In genomic region chr10:111996549-111996904, GRCm38 (mm10) we compare ENCODE assay signal across 11 mouse cellular contexts. TPM values are rescaled to one million over a fixed set of nuclear protein-coding genes. Genes with fewer than 3 reads are reported as not detected.
DNase-seq lines count a peak whose midpoint lies in the region; ATAC-seq lines count a peak whose summit lies in the region.
"Had no signal": no experiment of that assay in that cellular context is flagged by ENCODE, and none has a peak within 500 bp of the region (broad histone marks: within the 10 kb centered on the region; RNA-seq: fewer than 3 reads in every experiment).

No protein-coding gene starts in this region.

- no peaks in the 10 kb centered on the region for H3K9me3 ChIP-seq in intestine, embryonic 16.5 days (ENCODE audit: control insufficient read depth, low read length)
- H3K9me3 ChIP-seq in midbrain, embryonic 10.5 days (replicated peaks) = no peaks in the 10 kb centered on the region
- H3K9me3 ChIP-seq: embryonic facial prominence, embryonic 15.5 days; hindbrain, embryonic 12.5 days; midbrain, embryonic 13.5 days had no signal

- peak; percentile 95 for DNase-seq in 416B (ENCODE audit: low read depth)
- no peak for DNase-seq in adrenal gland, adult 8-10 months
- DNase-seq in midbrain, embryonic 10.5 days (ENCODE audit: low spot score) = no peak
- DNase-seq in ovary, postnatal 10 days (ENCODE audit: low spot score) = no peak
- DNase-seq: gastrocnemius, postnatal 14 days had no signal

- peak; percentile 45 for ATAC-seq in CD4-positive, CD25-positive, alpha-beta regulatory T cell, adult 4 months
- ATAC-seq in intestine, embryonic 16.5 days = peak; percentile 56
- ATAC-seq in monocyte, adult 5-6 weeks (replicated peaks; ENCODE audit: insufficient number of reproducible peaks, low FRiP score, low TSS enrichment, poor library complexity, severe bottlenecking) = peak; percentile 51; the same call in 1 of the 2 replicates
- ATAC-seq: midbrain, embryonic 13.5 days had no signal

- H3K4me2 ChIP-seq in intestine, embryonic 16.5 days (ENCODE audit: low read depth, low read length) = no peak overlapping the region
- H3K4me2 ChIP-seq: embryonic facial prominence, embryonic 15.5 days; hindbrain, embryonic 12.5 days; midbrain, embryonic 13.5 days had no signal

- no peak overlapping the region for H3K9ac ChIP-seq in intestine, embryonic 16.5 days (ENCODE audit: low read depth, low read length)
- H3K9ac ChIP-seq: embryonic facial prominence, embryonic 15.5 days; hindbrain, embryonic 12.5 days; midbrain, embryonic 13.5 days had no signal

- peak overlapping the region; percentile 4; the same call in 1 of the 2 replicates for H3K4me3 ChIP-seq in intestine, embryonic 16.5 days (ENCODE audit: low read length)
- H3K4me3 ChIP-seq in midbrain, embryonic 10.5 days = no peak overlapping the region
- H3K4me3 ChIP-seq: embryonic facial prominence, embryonic 15.5 days; hindbrain, embryonic 12.5 days; midbrain, embryonic 13.5 days had no signal

- H3K27ac ChIP-seq in intestine, embryonic 16.5 days (ENCODE audit: low read length) = no peak overlapping the region
- H3K27ac ChIP-seq in midbrain, embryonic 10.5 days (replicated peaks) = no peak overlapping the region
- H3K27ac ChIP-seq: embryonic facial prominence, embryonic 15.5 days; hindbrain, embryonic 12.5 days; midbrain, embryonic 13.5 days had no signal

- no peaks in the 10 kb centered on the region for H3K36me3 ChIP-seq in intestine, embryonic 16.5 days (ENCODE audit: control insufficient read depth, insufficient read depth, low read length)
- no peaks in the 10 kb centered on the region for H3K36me3 ChIP-seq in midbrain, embryonic 10.5 days
- H3K36me3 ChIP-seq: embryonic facial prominence, embryonic 15.5 days; hindbrain, embryonic 12.5 days; midbrain, embryonic 13.5 days had no signal

- WGBS in intestine, embryonic 16.5 days = 69% methylated on average over 7 of the region's 7 CpGs
- WGBS in midbrain, embryonic 10.5 days = 94% methylated on average over 7 of the region's 7 CpGs

- peaks cover 3% of the 10 kb centered on the region for H3K4me1 ChIP-seq in intestine, embryonic 16.5 days (ENCODE audit: control insufficient read depth, insufficient read depth, low read length)
- H3K4me1 ChIP-seq in midbrain, embryonic 10.5 days = no peaks in the 10 kb centered on the region
- H3K4me1 ChIP-seq: embryonic facial prominence, embryonic 15.5 days; hindbrain, embryonic 12.5 days; midbrain, embryonic 13.5 days had no signal

- no peaks in the 10 kb centered on the region for H3K27me3 ChIP-seq in intestine, embryonic 16.5 days (replicated peaks; ENCODE audit: control insufficient read depth, insufficient read depth, low read length)
- no peaks in the 10 kb centered on the region for H3K27me3 ChIP-seq in midbrain, embryonic 10.5 days (ENCODE audit: low read depth, poor library complexity, severe bottlenecking)
- H3K27me3 ChIP-seq: embryonic facial prominence, embryonic 15.5 days; hindbrain, embryonic 12.5 days; midbrain, embryonic 13.5 days had no signal

RNA-seq across cellular contexts. Expression of gene Glipr1, which starts 5.9 kb away (rescaled TPM):
- polyA plus RNA-seq in CD4-positive, CD25-positive, alpha-beta regulatory T cell, adult 4 months (2017; shearing (Covaris generic)) = 100 to 1,000 TPM; 116 to 144 TPM
- 13.5 and 14.6 TPM in 2 replicates for polyA plus RNA-seq in intestine, embryonic 16.5 days (2015; fragmentation: Nextera tagmentation; extraction: Ambion mirVana)
- total RNA-seq in monocyte, adult 5-6 weeks (2017) = 136 to 239 TPM (median 213 TPM) in 3 replicates
- 1 to 10 TPM; 3.2 to 6.9 (median 4.5) TPM for total RNA-seq in adrenal gland, adult 8-10 months (2022)
- 0.77 and 1.2 TPM in 2 replicates for polyA plus RNA-seq in midbrain, embryonic 10.5 days (2016; fragmentation: Nextera tagmentation; extraction: Ambion mirVana)

RNA-seq across cellular contexts. Expression of gene Krr1, which starts 24.1 kb away (rescaled TPM):
- polyA plus RNA-seq in CD4-positive, CD25-positive, alpha-beta regulatory T cell, adult 4 months (2017; shearing (Covaris generic)) = 10 to 100 TPM; 43.4 to 46.6 TPM
- 32.3 and 35.7 TPM in 2 replicates for polyA plus RNA-seq in intestine, embryonic 16.5 days (2015; fragmentation: Nextera tagmentation; extraction: Ambion mirVana)
- 29.9 to 37.7 TPM (median 33.8 TPM) in 3 replicates for total RNA-seq in monocyte, adult 5-6 weeks (2017)
- 10 to 100 TPM; 38.5 to 49.1 (median 42.1) TPM for total RNA-seq in adrenal gland, adult 8-10 months (2022)
- polyA plus RNA-seq in midbrain, embryonic 10.5 days (2016; fragmentation: Nextera tagmentation; extraction: Ambion mirVana) = 58.8 and 59.9 TPM in 2 replicates
